Mouse (Mus musculus) embryo, embryonic 9.5 days (tissue): ENCODE data around the gene Nrxn3.

Experiments
- DNase-seq: peaks from one replicate; pipeline ENCODE4 v3.0.0-alpha.2; 2017; ENCODE audit errors: extremely low spot score

Nrxn3 gene

DNA sequence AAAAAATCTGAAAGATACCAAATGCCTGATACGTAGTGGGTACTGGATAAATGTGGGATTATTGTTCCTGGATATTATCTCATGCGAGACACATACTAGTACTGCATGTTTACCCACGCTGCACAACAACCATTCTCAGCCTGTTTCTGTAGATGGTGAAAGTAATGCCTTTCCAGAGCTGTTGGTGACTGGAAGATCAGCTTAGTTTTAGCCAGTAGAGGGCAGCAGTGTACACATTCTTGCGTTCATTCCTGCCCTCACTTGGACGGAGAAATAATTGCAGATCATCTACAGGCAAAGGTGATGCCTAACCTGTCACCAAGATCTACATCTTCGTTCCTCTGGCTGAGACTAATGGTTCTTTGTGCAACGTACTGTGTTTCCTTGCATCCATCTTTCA lies 791.1 kb downstream of the Nrxn3 start:
- DNase-seq: peak; percentile 46

- no peak for DNase-seq
These were observed 793.4 kb downstream of the Nrxn3 start for GRCm38 (mm10) chr12:89516046-89516445.

DNA sequence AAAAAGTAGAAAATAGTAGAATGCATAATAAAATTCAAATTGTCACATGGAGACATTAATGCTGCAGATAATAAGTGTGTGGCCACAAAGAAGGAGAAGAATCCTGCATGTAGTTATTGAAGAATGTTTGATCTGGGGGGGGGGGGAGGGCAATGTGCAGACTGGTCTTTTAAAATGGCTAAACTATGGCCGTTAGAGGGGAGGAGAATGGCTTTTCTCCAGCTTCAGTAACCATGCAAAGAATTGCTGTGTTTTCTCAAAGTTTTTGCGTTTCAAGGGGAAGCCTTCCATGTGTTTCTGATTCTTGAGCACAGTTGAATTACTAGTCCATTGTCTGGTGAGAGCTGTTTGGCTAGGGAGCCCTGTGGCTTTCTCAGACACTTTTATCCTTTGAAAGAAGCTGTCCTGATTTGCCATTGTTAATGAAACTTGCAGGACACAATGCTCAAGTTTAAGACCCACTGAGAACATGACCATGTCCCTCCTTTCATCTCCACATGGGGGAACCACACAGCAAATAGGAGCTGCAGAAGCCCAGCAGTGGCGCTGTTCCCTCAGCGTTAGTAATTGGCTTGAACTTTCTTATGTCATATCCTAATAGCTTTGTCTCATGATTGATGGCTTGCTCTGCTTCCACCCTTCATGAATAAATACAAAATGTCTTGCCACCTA lies 808.1 kb downstream of the Nrxn3 start:
- DNase-seq: peak; percentile 44

- no peak for DNase-seq
These were observed 828.6 kb downstream of the Nrxn3 start for GRCm38 (mm10) chr12:89551291-89551690.

DNA sequence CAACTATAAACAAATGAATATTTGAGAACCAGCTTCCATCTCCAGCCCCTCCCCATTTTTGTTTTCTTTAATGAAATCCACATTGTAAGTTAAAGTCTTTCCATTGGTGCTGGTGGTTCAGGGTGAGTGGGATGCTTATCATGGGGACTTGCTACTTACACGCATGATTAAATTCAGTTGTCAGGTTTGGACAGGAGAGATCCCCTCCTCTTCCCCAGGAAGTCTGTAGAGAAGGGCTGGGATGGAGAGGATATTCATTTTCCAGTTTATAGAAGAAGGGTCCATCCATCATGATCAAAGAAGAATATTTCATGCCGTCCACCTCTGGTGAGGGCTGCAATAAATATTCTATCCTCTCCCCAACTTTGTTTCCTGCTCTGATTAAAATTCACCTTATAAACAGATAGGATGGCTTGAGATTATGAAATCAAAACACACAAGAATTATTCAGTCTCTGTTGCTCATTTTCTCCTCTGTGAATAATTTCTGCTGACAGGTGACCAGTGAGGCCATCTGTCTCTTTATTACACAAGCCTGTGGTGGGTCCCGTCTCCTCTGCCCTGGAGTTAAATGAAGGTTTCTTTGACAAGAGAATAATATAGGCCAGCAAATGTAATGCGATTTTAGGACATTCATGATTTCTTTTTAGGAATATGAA lies 830.7 kb downstream of the Nrxn3 start:
- DNase-seq: no peak

DNA sequence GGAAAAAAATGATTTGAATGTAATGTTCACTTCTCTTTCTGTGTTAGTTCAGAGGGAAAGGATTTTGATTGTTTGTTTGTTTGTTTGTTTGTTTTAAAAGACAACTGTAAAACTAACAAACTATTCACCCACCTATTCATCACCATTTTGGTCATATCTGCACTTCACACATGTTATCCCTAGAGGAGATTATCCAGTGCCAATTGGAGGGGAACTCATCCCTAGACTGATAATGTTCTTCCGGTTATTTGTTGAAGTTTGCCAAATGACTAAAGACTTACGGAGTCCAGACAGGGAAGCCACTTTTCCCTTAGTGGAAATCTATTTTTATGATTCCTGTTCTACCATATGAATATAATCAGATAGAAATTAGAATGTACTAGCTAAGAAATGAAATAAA lies 831.5 kb downstream of the Nrxn3 start:
- DNase-seq: no peak

DNA sequence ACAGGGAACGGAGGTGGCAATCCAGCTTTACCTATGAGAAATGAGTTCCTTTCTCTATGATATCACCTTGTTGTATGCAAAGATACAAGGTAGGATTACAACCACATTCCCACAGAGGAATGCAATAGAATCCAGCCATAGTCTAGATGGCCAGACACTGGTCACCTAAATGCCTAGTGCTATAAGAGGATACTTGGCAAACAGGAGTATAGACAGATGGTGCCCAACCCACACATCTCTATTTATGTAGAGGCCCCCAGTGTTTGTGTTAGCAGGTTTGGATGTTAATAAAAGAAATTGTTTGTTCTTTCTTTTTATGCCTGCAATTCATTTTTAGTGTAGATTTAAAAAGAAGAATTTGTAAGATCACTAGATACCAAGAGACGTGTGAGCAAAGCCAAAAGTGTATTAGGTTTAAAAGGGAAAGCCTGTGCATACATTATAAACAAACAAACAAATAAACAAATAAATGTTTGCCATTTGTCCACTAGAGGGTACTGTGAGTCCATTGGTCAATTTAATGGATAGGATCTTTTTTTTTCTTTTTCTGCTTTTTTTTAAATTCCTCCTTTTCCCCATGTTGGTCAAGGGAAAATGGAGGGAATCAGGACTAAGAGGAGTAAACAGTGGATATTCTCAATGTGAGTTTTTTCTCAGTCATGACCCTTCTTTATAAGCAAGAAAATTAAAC lies 832.2 kb downstream of the Nrxn3 start:
- DNase-seq: no peak

GRCm38 (mm10) chr12:89558921-89559320 lies 836.2 kb downstream of the Nrxn3 start:
- no peak for DNase-seq

GRCm38 (mm10) chr12:89561989-89562565 lies 839.4 kb downstream of the Nrxn3 start:
- no peak for DNase-seq

DNA sequence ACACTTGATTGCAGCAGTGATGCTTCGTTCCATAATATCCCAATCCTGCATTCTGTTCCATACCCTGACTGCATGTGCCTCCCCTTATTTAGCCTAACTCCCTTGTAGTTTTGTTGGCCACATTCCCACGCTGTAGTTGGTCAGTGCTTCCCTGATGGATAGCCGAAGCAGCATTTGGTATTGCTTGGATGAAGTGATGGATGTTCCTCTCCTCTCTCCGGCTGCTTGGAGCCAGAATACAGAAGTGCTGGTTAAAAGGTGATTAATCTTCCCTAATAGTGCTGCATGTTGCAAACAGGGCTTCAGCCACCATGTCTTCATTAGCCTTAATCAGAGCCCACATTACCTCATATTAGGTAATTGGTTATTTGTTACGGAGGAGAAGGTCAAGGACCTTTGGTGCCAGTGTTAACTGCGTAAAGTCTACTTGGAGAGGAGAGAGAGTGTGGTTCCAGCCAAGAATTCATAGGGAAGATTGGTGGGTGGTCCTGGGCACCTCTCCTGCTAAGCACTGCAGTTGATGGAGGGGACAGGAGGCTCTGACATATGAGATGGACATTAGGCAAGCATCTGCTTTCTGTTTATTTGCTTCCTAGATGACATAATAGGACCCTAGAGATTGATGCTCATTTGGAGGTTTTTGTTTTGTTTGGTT lies 846.2 kb downstream of the Nrxn3 start:
- DNase-seq: peak; percentile 19

GRCm38 (mm10) chr12:89592459-89592858 lies 869.8 kb downstream of the Nrxn3 start:
- no peak for DNase-seq

DNA sequence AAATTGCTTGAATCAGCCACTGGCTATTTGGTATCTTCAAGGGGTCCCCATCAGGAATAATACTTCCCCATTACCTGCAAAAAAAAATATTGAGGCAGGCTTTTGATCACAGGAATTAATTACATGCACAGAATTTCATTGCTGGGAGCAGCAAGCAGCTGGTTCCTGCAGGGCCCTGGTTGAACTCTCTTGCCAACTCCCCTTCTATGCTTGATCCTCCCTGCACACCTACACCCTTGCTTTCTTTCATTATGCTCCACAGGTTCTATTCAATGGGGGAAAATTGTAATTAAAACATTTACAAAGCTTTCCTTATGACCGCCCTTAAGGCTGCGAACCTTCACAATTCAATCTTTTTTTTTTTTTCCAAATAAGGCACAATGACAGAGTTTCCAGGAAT lies 891.0 kb downstream of the Nrxn3 start:
- no peak for DNase-seq

DNA sequence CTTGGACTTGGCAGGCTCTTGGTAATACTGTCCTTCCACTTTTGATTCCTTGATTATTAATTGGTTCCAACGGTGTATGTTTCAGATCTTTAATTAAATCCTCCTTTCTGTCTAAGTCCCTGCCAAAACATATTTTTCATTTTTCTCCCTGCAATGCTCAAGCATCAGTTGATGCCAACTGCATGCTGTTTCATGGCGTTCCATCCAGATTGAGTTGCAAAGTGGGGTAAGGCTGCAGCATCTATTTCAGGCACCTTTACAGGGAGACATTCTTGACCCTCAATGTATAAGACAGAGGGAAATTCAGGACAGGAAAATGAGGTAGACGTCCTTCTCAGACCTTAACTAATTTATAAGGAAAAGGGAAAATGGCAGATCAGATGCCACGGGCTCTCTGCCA lies 903.1 kb downstream of the Nrxn3 start:
- no peak for DNase-seq

DNA sequence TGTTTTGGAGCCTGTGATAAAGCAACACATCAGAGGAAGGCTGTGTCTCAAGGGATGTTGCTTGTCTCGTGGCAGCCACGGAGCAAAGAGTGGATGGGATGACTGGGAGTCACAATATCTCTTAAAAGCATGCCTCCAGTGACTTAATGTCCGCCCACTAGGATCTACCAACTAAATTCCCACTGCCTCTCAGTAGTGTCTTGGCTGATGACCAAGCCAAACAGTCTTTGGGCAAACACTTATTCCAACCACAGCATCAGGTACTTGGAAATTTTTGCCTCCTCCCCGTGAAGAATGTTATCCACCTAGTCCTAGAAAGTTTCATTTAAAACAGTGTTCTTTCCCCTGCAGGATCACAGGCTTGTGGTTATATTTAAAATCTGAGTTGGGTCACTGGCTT lies 917.4 kb downstream of the Nrxn3 start:
- no peak for DNase-seq

- no peak for DNase-seq
These were observed 918.8 kb downstream of the Nrxn3 start for GRCm38 (mm10) chr12:89641460-89641859.

DNA sequence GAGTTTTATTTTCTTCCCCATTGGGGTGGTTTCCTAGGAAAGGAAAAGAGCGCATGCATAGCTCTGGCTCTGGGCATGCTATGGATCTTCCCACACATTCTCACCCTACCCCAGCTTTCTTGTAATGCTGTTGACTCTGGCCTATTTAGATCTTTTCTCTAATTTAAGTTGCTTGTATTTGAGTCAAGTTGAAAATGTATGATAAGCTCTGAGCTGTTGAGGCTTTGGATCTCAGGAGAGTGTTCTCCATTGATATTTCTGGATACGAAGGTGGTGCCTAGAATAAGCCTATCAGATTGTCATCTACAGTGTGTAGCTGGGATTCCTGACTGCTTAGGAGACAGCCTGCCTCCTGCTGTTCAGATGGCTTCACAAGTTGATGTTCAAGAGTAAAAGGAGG lies 930.5 kb downstream of the Nrxn3 start:
- DNase-seq: no peak

- DNase-seq: no peak
These were observed 938.5 kb downstream of the Nrxn3 start for GRCm38 (mm10) chr12:89661219-89661618.

- no peak for DNase-seq
These were observed 946.2 kb downstream of the Nrxn3 start for GRCm38 (mm10) chr12:89668856-89669255.

GRCm38 (mm10) chr12:89672819-89673218 lies 950.1 kb downstream of the Nrxn3 start:
- no peak for DNase-seq

DNA sequence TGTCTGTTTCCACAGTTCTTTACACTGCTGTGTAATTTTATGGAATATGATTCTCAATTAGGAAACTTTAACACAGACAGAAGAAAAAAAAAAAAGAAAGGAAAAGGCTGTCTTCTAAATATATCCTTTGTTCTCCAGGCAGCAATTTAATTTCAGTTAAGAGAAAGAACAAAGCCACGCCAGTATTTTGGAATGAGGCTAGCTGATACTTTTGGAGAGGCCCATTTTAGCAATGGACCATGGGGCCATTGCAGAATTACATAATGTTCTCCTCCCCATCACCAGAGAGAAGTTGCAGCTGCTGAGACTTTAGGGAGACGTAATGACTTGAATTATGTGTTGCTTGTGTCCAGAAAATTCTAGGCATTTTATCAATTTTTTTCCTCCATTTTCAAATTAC lies 963.0 kb downstream of the Nrxn3 start:
- no peak for DNase-seq

- no peak for DNase-seq
These were observed 966.4 kb downstream of the Nrxn3 start for GRCm38 (mm10) chr12:89689086-89689485.

GRCm38 (mm10) chr12:89699469-89699868 lies 976.8 kb downstream of the Nrxn3 start:
- no peak for DNase-seq
